In genomic region chr6:72029674-72030073, GRCm38 (mm10) we compare ENCODE assay signal across 22 mouse cellular contexts.
"Had no signal": no experiment of that assay in that cellular context is flagged by ENCODE, and none has a peak within 500 bp of the region (broad histone marks: within the 10 kb centered on the region; RNA-seq: fewer than 3 reads in every experiment).

No protein-coding gene starts in this region.

- H3K27me3 ChIP-seq: liver, embryonic 13.5 days; lung, embryonic 15.5 days; neural tube, embryonic 13.5 days; neural tube, embryonic 15.5 days had no signal

- ATAC-seq: lung, postnatal 0 days; midbrain, embryonic 16.5 days had no signal

- H3K9ac ChIP-seq: liver, embryonic 13.5 days; liver, embryonic 15.5 days; lung, embryonic 15.5 days; neural tube, embryonic 13.5 days; neural tube, embryonic 15.5 days had no signal

- H3K4me3 ChIP-seq: liver, embryonic 13.5 days; liver, embryonic 15.5 days; lung, embryonic 15.5 days; megakaryocyte, embryonic 14.5 days; myocyte; neural tube, embryonic 13.5 days; neural tube, embryonic 15.5 days had no signal

- H3K27ac ChIP-seq: liver, embryonic 13.5 days; liver, embryonic 15.5 days; lung, embryonic 15.5 days; neural tube, embryonic 13.5 days; neural tube, embryonic 15.5 days had no signal

- H3K4me1 ChIP-seq: lung, embryonic 15.5 days; neural tube, embryonic 13.5 days; neural tube, embryonic 15.5 days had no signal

- H3K36me3 ChIP-seq: liver, embryonic 13.5 days; liver, embryonic 15.5 days; lung, embryonic 15.5 days; neural tube, embryonic 13.5 days; neural tube, embryonic 15.5 days had no signal

- DNase-seq: liver, embryonic 13.5 days; lung, adult 2 months; lung, postnatal 14 days; lung, postnatal 4 days; midbrain, embryonic 14.5 days; retina, postnatal 1 day; right cerebral cortex, adult 18-20 months; right cerebral cortex, postnatal 25 days; right cerebral cortex, postnatal 4 days; spleen, adult 18-20 months; thymus, adult 18-20 months; thymus, postnatal 14 days; thymus, postnatal 36 days had no signal

- H3K4me2 ChIP-seq: liver, embryonic 13.5 days; liver, embryonic 15.5 days; lung, embryonic 15.5 days; midbrain, embryonic 11.5 days; neural tube, embryonic 13.5 days; neural tube, embryonic 15.5 days had no signal

- H3K9me3 ChIP-seq: liver, embryonic 13.5 days; liver, embryonic 15.5 days; lung, embryonic 15.5 days; megakaryocyte, embryonic 14.5 days; neural tube, embryonic 13.5 days; neural tube, embryonic 15.5 days had no signal
